Comparison of ENCODE assay signal across 21 mouse cellular contexts in the genomic region with DNA sequence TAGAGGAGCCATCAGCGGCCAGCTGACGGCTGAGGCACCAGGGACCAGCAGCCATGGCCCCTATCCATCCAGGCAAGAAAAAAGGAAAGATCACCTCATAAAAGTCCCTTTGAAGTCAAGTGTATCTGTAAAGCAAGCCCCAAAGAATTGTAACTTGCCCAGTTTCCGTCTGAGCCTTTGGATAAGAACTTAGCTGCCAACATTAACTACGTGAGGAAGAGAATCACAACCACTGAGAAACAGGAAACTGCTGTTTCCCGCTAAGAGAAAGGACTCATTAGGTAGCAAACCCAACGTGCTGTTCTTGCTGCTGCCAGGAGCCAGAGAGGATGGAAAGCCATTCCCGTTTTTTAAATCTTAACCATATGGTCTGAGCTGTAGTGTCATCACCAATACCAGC.
DNase-seq lines count a peak whose midpoint lies in the region; ATAC-seq and TF ChIP-seq lines count a peak whose summit lies in the region.
"Had no signal": no experiment of that assay in that cellular context is flagged by ENCODE, and none has a peak within 500 bp of the region (broad histone marks: within the 10 kb centered on the region; RNA-seq: fewer than 3 reads in every experiment).

No protein-coding gene starts in this region.

- no peaks in the 10 kb centered on the region for H3K9me3 ChIP-seq in lung, embryonic 14.5 days (ENCODE audit: low read depth, low read length)
- H3K9me3 ChIP-seq in lung, postnatal 0 days (ENCODE audit: low read length) = no peaks in the 10 kb centered on the region
- H3K9me3 ChIP-seq in limb, embryonic 11.5 days (ENCODE audit: control insufficient read depth, low read length) = no peaks in the 10 kb centered on the region
- H3K9me3 ChIP-seq: hindbrain, embryonic 10.5 days; intestine, embryonic 15.5 days; midbrain, embryonic 15.5 days had no signal

- DNase-seq in heart, adult 8-10 months (ENCODE audit: low spot score) = peak; percentile 33
- no peak for DNase-seq in heart, postnatal 36 days
- peak; percentile 60 for DNase-seq in lung, embryonic 14.5 days
- no peak for DNase-seq in lung, postnatal 0 days (ENCODE audit: low spot score)
- peak; percentile 76 for DNase-seq in forelimb bud, embryonic 11.5 days (ENCODE audit: low read depth, low spot score)
- peak; percentile 44 for DNase-seq in limb, embryonic 11.5 days (ENCODE audit: low spot score)
- DNase-seq in cerebellum, postnatal 10 days = no peak
- DNase-seq: adrenal gland, postnatal 10 days; cerebellum, adult 2 months; forebrain, postnatal 0 days; gastrocnemius, postnatal 14 days; kidney, postnatal 25 days; left cerebral cortex, postnatal 4 days; liver, postnatal 0 days; right cerebral cortex, postnatal 14 days; thymus, postnatal 25 days had no signal

- no peaks in the 10 kb centered on the region for H3K27me3 ChIP-seq in lung, embryonic 14.5 days (ENCODE audit: insufficient read depth, low read length)
- H3K27me3 ChIP-seq in lung, postnatal 0 days (replicated peaks; ENCODE audit: insufficient read depth, low read length) = no peaks in the 10 kb centered on the region
- no peaks in the 10 kb centered on the region for H3K27me3 ChIP-seq in limb, embryonic 11.5 days (ENCODE audit: control insufficient read depth, insufficient read depth, low read length)
- H3K27me3 ChIP-seq: intestine, embryonic 15.5 days; midbrain, embryonic 15.5 days had no signal

- H3K4me3 ChIP-seq in lung, embryonic 14.5 days (ENCODE audit: low read depth, low read length) = no peak overlapping the region
- H3K4me3 ChIP-seq in lung, postnatal 0 days (ENCODE audit: low read depth, low read length) = no peak overlapping the region
- no peak overlapping the region for H3K4me3 ChIP-seq in limb, embryonic 11.5 days (ENCODE audit: low read depth, low read length)
- H3K4me3 ChIP-seq: hindbrain, embryonic 10.5 days; intestine, embryonic 15.5 days; midbrain, embryonic 15.5 days had no signal

- ATAC-seq in lung, embryonic 14.5 days (ENCODE audit: insufficient read depth) = no peak
- ATAC-seq in lung, postnatal 0 days = no peak
- no peak for ATAC-seq in limb, embryonic 11.5 days (ENCODE audit: insufficient number of reproducible peaks, low FRiP score, low TSS enrichment, low read depth)
- no peak for ATAC-seq in cerebellum, adult (ENCODE audit: insufficient number of reproducible peaks, low FRiP score, low TSS enrichment)
- ATAC-seq: CD4-positive, CD25-positive, alpha-beta regulatory T cell, adult 4 months; forebrain, postnatal 0 days; intestine, embryonic 15.5 days; liver, postnatal 0 days; midbrain, embryonic 15.5 days had no signal

- 49% methylated on average over 7 of the region's 7 CpGs for WGBS in lung, embryonic 14.5 days
- WGBS in lung, postnatal 0 days = 51% methylated on average over 7 of the region's 7 CpGs
- WGBS in limb, embryonic 11.5 days = 16% methylated on average over 7 of the region's 7 CpGs

- no peak for TF ChIP-seq CTCF in lung, embryonic 14.5 days (IDR thresholded peaks at IDR 0.05; ENCODE audit: low read depth)
- no peak for TF ChIP-seq CTCF in lung, postnatal 0 days (IDR thresholded peaks at IDR 0.05)

- 0 out of 2 replicates have a peak overlapping the region, but pooled peaks have one; percentile 18 for H3K27ac ChIP-seq in lung, embryonic 14.5 days (ENCODE audit: low read depth)
- H3K27ac ChIP-seq in lung, postnatal 0 days (ENCODE audit: low read length) = no peak overlapping the region
- H3K27ac ChIP-seq in limb, embryonic 11.5 days (replicated peaks; ENCODE audit: low read depth, low read length) = no peak overlapping the region
- H3K27ac ChIP-seq: hindbrain, embryonic 10.5 days; intestine, embryonic 15.5 days; midbrain, embryonic 15.5 days had no signal

- no peak overlapping the region for H3K9ac ChIP-seq in lung, embryonic 14.5 days
- no peak overlapping the region for H3K9ac ChIP-seq in lung, postnatal 0 days (replicated peaks; ENCODE audit: low read depth)
- no peak overlapping the region for H3K9ac ChIP-seq in limb, embryonic 11.5 days (ENCODE audit: low read length)
- H3K9ac ChIP-seq: forebrain, postnatal 0 days; intestine, embryonic 15.5 days; liver, postnatal 0 days; midbrain, embryonic 15.5 days had no signal

- H3K4me2 ChIP-seq in lung, embryonic 14.5 days = no peak overlapping the region
- H3K4me2 ChIP-seq in lung, postnatal 0 days (replicated peaks; ENCODE audit: low read depth, low read length) = no peak overlapping the region
- H3K4me2 ChIP-seq in limb, embryonic 11.5 days (ENCODE audit: low read depth, severe bottlenecking) = no peak overlapping the region
- H3K4me2 ChIP-seq: intestine, embryonic 15.5 days; midbrain, embryonic 15.5 days had no signal

- intact Hi-C loops in heart, postnatal 36 days (cut with DNase I) = no loop called here

- no peak for TF ChIP-seq EP300 in lung, postnatal 0 days (IDR thresholded peaks at IDR 0.05)

- no peaks in the 10 kb centered on the region for H3K36me3 ChIP-seq in lung, embryonic 14.5 days (ENCODE audit: insufficient read depth)
- no peaks in the 10 kb centered on the region for H3K36me3 ChIP-seq in lung, postnatal 0 days (ENCODE audit: insufficient read depth, low read length)
- H3K36me3 ChIP-seq in limb, embryonic 11.5 days (ENCODE audit: control insufficient read depth, insufficient read depth, low read length) = no peaks in the 10 kb centered on the region; the same call in 1 of the 2 replicates
- H3K36me3 ChIP-seq: intestine, embryonic 15.5 days; midbrain, embryonic 15.5 days had no signal

- H3K4me1 ChIP-seq in lung, embryonic 14.5 days (ENCODE audit: insufficient read depth) = no peaks in the 10 kb centered on the region
- no peaks in the 10 kb centered on the region for H3K4me1 ChIP-seq in lung, postnatal 0 days (ENCODE audit: insufficient read depth, low read depth, low read length)
- H3K4me1 ChIP-seq in limb, embryonic 11.5 days (ENCODE audit: control insufficient read depth, insufficient read depth, low read length) = peaks cover 3% of the 10 kb centered on the region; the same call in 1 of the 2 replicates
- H3K4me1 ChIP-seq: intestine, embryonic 15.5 days; midbrain, embryonic 15.5 days had no signal

Comparison
In these comparisons a context has a peak if more than half of its experiments do, and no peak if none do; other contexts are left out.
1. DNase-seq: peak in heart, adult 8-10 months (single experiment), lung, embryonic 14.5 days (single experiment), forelimb bud, embryonic 11.5 days (single experiment) and limb, embryonic 11.5 days (single experiment); none in heart, postnatal 36 days (0 of 2), lung, postnatal 0 days (single experiment) and cerebellum, postnatal 10 days (0 of 2).